Mouse (Mus musculus): Measurements from ENCODE around the gene Izumo4.

DNA sequence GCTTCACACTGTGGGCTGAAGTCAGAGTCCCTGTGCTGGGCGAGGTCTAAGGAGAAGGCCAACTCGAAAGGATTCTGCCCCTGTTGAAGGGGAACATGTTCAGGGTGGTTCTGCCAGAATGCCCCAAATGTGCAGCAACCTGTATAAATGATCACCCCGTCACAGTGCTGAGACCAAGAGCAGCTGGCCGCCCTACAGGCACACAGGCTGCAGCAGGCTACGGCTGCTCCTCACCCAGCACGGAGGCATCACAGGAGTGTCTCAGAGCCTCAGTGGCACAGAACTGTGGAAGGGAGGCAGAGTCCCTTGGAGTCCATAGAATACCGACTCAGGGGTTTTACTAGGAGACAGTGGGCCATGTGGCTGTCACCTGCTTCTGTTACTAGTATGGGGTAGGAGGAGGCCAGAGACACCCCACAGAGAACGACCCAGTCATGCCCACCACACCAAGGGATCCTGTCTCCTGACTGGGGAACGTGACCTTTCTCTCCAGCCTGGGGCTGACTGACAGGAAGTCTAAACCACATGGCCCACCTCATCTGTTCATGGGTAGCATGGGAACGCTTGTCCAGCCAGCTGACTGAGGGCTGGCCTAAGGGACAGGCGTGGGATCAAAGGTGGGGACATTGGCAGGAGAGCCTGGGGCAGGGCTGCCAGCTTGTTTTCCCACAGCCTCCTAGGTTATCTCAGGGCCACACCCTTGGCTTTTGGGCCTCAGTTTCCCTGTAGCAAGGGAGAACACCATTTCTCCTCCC lies 29.9 kb upstream of the Izumo4 start:
- TF ChIP-seq CTCF (IDR thresholded peaks at IDR 0.05; ENCODE audit: low read depth, low read length) (no peak), POLR2A (IDR thresholded peaks at IDR 0.05; ENCODE audit: extremely low read depth, insufficient read depth, low read length) (no peak)

All from liver, adult 2 months (tissue).